Mouse (Mus musculus): Measurements from ENCODE around the gene Csnk1g2. TPM values are rescaled to one million over a fixed set of nuclear protein-coding genes. Genes with fewer than 3 reads are reported as not detected.
"Not testable (repeated sequence)": the region's sequence is repeated elsewhere in the genome, so short reads cannot be mapped to it uniquely, and the experiment has no call there.

Gene Csnk1g2
- polyA plus RNA-seq, 1 experiment, result 294 TPM

- Histone ChIP-seq H3K4me3 (ENCODE audit: insufficient read depth, low read length) (no peak overlapping the region), H3K4me1 (ENCODE audit: control insufficient read depth, insufficient read depth, low read length) (no peaks in the 10 kb centered on the region), H3K27ac (ENCODE audit: insufficient read depth, low read length) (no peak overlapping the region)
- TF ChIP-seq CTCF (IDR thresholded peaks at IDR 0.05; ENCODE audit: extremely low read depth, insufficient read depth, low read length), result no peak
- TF ChIP-seq POLR2A (IDR thresholded peaks at IDR 0.05; ENCODE audit: extremely low read depth, insufficient read depth, low read length), result no peak
Observed at GRCm38 (mm10) chr10:80596318-80596717, 26.3 kb upstream of the Csnk1g2 start.

- Histone ChIP-seq H3K4me1 (ENCODE audit: control insufficient read depth, insufficient read depth, low read length) (no peaks in the 10 kb centered on the region; the same call in 1 of the 2 replicates), H3K4me3 (ENCODE audit: insufficient read depth, low read length) (peak within 1 kb of the TSS; percentile 58), H3K27ac (ENCODE audit: insufficient read depth, low read length) (peak within 1 kb of the TSS; percentile 81)
- no peak for TF ChIP-seq CTCF (IDR thresholded peaks at IDR 0.05; ENCODE audit: extremely low read depth, insufficient read depth, low read length)
- TF ChIP-seq POLR2A (IDR thresholded peaks at IDR 0.05; ENCODE audit: extremely low read depth, insufficient read depth, low read length), result peak; percentile 62
Observed at GRCm38 (mm10) chr10:80602698-80603325, 19.8 kb upstream of the Csnk1g2 start, which contains the start of the genes Scamp4 and Adat3. Gene Scamp4, plus strand, starts transcription at chr10:80602872. Gene Adat3, plus strand, starts transcription at chr10:80602880.

GRCm38 (mm10) chr10:80603364-80603763, 19.3 kb upstream of the Csnk1g2 start:
- H3K4me3 ChIP-seq (ENCODE audit: insufficient read depth, low read length), result peak overlapping the region; percentile 58
- TF ChIP-seq POLR2A (IDR thresholded peaks at IDR 0.05; ENCODE audit: extremely low read depth, insufficient read depth, low read length) (no peak), CTCF (IDR thresholded peaks at IDR 0.05; ENCODE audit: extremely low read depth, insufficient read depth, low read length) (no peak)
- peak overlapping the region; percentile 56 for H3K27ac ChIP-seq (ENCODE audit: insufficient read depth, low read length)
- H3K4me1 ChIP-seq (ENCODE audit: control insufficient read depth, insufficient read depth, low read length), result no peaks in the 10 kb centered on the region; the same call in 1 of the 2 replicates

GRCm38 (mm10) chr10:80604001-80604509, 18.6 kb upstream of the Csnk1g2 start:
- Histone ChIP-seq H3K27ac (ENCODE audit: insufficient read depth, low read length) (peak overlapping the region; percentile 56), H3K4me3 (ENCODE audit: insufficient read depth, low read length) (peak overlapping the region; percentile 58; the same call in 1 of the 2 replicates), H3K4me1 (ENCODE audit: control insufficient read depth, insufficient read depth, low read length) (no peaks in the 10 kb centered on the region; the same call in 1 of the 2 replicates)
- TF ChIP-seq CTCF (IDR thresholded peaks at IDR 0.05; ENCODE audit: extremely low read depth, insufficient read depth, low read length) (no peak), POLR2A (IDR thresholded peaks at IDR 0.05; ENCODE audit: extremely low read depth, insufficient read depth, low read length) (no peak)

GRCm38 (mm10) chr10:80604988-80605387, 17.6 kb upstream of the Csnk1g2 start:
- H3K4me1 ChIP-seq (ENCODE audit: control insufficient read depth, insufficient read depth, low read length), result no peaks in the 10 kb centered on the region; the same call in 1 of the 2 replicates
- no peak overlapping the region for H3K27ac ChIP-seq (ENCODE audit: insufficient read depth, low read length)
- no peak overlapping the region for H3K4me3 ChIP-seq (ENCODE audit: insufficient read depth, low read length)
- TF ChIP-seq POLR2A (IDR thresholded peaks at IDR 0.05; ENCODE audit: extremely low read depth, insufficient read depth, low read length) (no peak), CTCF (IDR thresholded peaks at IDR 0.05; ENCODE audit: extremely low read depth, insufficient read depth, low read length) (no peak)

GRCm38 (mm10) chr10:80605721-80606120, 16.9 kb upstream of the Csnk1g2 start, which contains the start of gene Gm49322:
Gene Gm49322, plus strand, starts transcription at chr10:80606021.
- not testable (repeated sequence) for H3K4me3 ChIP-seq (ENCODE audit: insufficient read depth, low read length); H3K4me1 ChIP-seq (ENCODE audit: control insufficient read depth, insufficient read depth, low read length); H3K27ac ChIP-seq (ENCODE audit: insufficient read depth, low read length)

GRCm38 (mm10) chr10:80606306-80606705, 16.3 kb upstream of the Csnk1g2 start:
- Histone ChIP-seq H3K4me3 (ENCODE audit: insufficient read depth, low read length) (no peak overlapping the region), H3K4me1 (ENCODE audit: control insufficient read depth, insufficient read depth, low read length) (no peaks in the 10 kb centered on the region; the same call in 1 of the 2 replicates), H3K27ac (ENCODE audit: insufficient read depth, low read length) (no peak overlapping the region)
- no peak for TF ChIP-seq CTCF (IDR thresholded peaks at IDR 0.05; ENCODE audit: extremely low read depth, insufficient read depth, low read length)
- no peak for TF ChIP-seq POLR2A (IDR thresholded peaks at IDR 0.05; ENCODE audit: extremely low read depth, insufficient read depth, low read length)

- Histone ChIP-seq H3K4me1 (ENCODE audit: control insufficient read depth, insufficient read depth, low read length) (no peaks in the 10 kb centered on the region; the same call in 1 of the 2 replicates), H3K4me3 (ENCODE audit: insufficient read depth, low read length) (no peak overlapping the region), H3K27ac (ENCODE audit: insufficient read depth, low read length) (no peak overlapping the region)
- TF ChIP-seq POLR2A (IDR thresholded peaks at IDR 0.05; ENCODE audit: extremely low read depth, insufficient read depth, low read length), result no peak
- no peak for TF ChIP-seq CTCF (IDR thresholded peaks at IDR 0.05; ENCODE audit: extremely low read depth, insufficient read depth, low read length)
Observed at GRCm38 (mm10) chr10:80606737-80607350, 15.8 kb upstream of the Csnk1g2 start.

- H3K27ac ChIP-seq (ENCODE audit: insufficient read depth, low read length), result no peak overlapping the region
- no peaks in the 10 kb centered on the region; the same call in 1 of the 2 replicates for H3K4me1 ChIP-seq (ENCODE audit: control insufficient read depth, insufficient read depth, low read length)
Observed at GRCm38 (mm10) chr10:80608435-80608834, 14.2 kb upstream of the Csnk1g2 start.

More at GRCm38 (mm10) chr10:80608435-80608834, 14.2 kb upstream of the Csnk1g2 start:
- TF ChIP-seq CTCF (IDR thresholded peaks at IDR 0.05; ENCODE audit: extremely low read depth, insufficient read depth, low read length) (no peak), POLR2A (IDR thresholded peaks at IDR 0.05; ENCODE audit: extremely low read depth, insufficient read depth, low read length) (no peak)
- no peak overlapping the region for H3K4me3 ChIP-seq (ENCODE audit: insufficient read depth, low read length)

Measured in cortical plate, adult 2 months (tissue).